Mouse (Mus musculus) liver, postnatal 0 days (tissue): ENCODE measurements at regions not wholly inside any gene's neighbourhood (a gene's known extent, or its start where the extent isn't known, plus 50 kb on each side); places are given as distances from the start of the nearest gene placed in this dataset.

Source experiments
- CTCF ChIP-seq: sonication (generic); IDR thresholded peaks from 2 replicates; pipeline ENCODE4 v1.5.1; 2016; ENCODE audit warnings: antibody characterized with exemption, low read depth
- EP300 ChIP-seq: IDR thresholded peaks from 2 replicates; pipeline ENCODE4 v1.6.1; 2016; ENCODE audit warnings: antibody characterized with exemption, low read depth, mild to moderate bottlenecking

DNA sequence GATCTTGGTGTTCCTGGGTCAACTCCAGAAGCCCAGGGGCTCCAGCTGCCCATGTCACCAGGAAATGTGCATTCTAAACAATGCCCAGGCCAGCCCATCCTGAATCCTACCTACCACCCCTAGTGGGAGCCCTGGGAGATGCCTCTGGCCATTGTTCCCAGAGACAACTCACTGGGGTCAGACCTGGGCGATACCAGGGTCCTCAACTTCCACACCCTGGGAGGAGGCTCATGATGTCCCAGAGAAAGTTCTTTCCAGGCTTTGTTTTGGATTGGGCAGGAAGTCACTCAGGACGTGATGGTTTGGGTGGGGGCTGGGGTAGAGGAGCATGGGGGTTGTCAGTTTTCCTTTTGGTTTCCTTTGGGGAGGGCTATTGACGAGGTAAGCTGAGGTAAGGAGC, 97.1 kb downstream of the Efnb1 start:
- no peak for TF ChIP-seq CTCF
- no peak for TF ChIP-seq EP300
